Mouse (Mus musculus) hindbrain, postnatal 0 days (tissue): ENCODE data around the gene Appbp2. TPM values are rescaled to one million over a fixed set of nuclear protein-coding genes. Genes with fewer than 3 reads are reported as not detected.

Experiments used
- ATAC-seq: fragments of 200-750 bp; cut with Nextera tagmentation; 2 replicates; pipeline ENCODE4 v1.8.0; 2017; ENCODE audit warnings: mild to moderate bottlenecking, moderate TSS enrichment, moderate library complexity
- DNase-seq: peaks from one replicate; pipeline ENCODE4 v3.0.0-alpha.2; 2015; ENCODE audit warnings: low spot score
- H3K27ac ChIP-seq: fragments of 300-500 bp; sonication (generic); 2 replicates; pipeline ENCODE4 v1.5.1; 2014; ENCODE audit warnings: mild to moderate bottlenecking
- H3K27me3 ChIP-seq: fragments of 300-500 bp; sonication (generic); 2 replicates; pipeline ENCODE4 v1.6.1; 2014; ENCODE audit warnings: low read length, mixed read lengths; ENCODE audit not compliant: insufficient read depth
- H3K36me3 ChIP-seq: fragments of 300-500 bp; sonication (generic); 2 replicates; pipeline ENCODE4 v1.6.1; 2014; ENCODE audit warnings: low read length, mixed read lengths; ENCODE audit not compliant: insufficient read depth
- H3K4me1 ChIP-seq: fragments of 300-500 bp; sonication (generic); 2 replicates; pipeline ENCODE4 v1.6.1; 2014; ENCODE audit warnings: antibody characterized with exemption, low read length, mixed read lengths; ENCODE audit not compliant: insufficient read depth
- H3K4me2 ChIP-seq: fragments of 300-500 bp; sonication (generic); 2 replicates; pipeline ENCODE4 v1.6.1; 2014; ENCODE audit warnings: low read depth, mild to moderate bottlenecking, low read length, moderate library complexity, mixed read lengths
- H3K4me3 ChIP-seq: fragments of 300-500 bp; sonication (generic); 2 replicates; pipeline ENCODE4 v1.5.1; 2014; ENCODE audit warnings: low read length
- H3K9ac ChIP-seq: fragments of 300-500 bp; sonication (generic); replicated peaks from 2 replicates; pipeline ENCODE4 v1.6.1; 2014; ENCODE audit warnings: mild to moderate bottlenecking, low read length, moderate library complexity, mixed read lengths
- H3K9me3 ChIP-seq: fragments of 300-500 bp; sonication (generic); 2 replicates; pipeline ENCODE4 v1.6.1; 2016; ENCODE audit warnings: low read length, mixed read lengths
- CTCF ChIP-seq: IDR thresholded peaks from 2 replicates; pipeline ENCODE4 v1.5.1; 2016; ENCODE audit warnings: antibody characterized with exemption, control low read depth, low read depth
- WGBS: fragments of 180-500 bp; shearing (Covaris S2); extraction: QIAGEN DNeasy Blood & Tissue Kit; methylation state at CpG from one replicate; pipeline ENCODE4 v1.1.7; 2014; 5-methylcytosine and 5-hydroxymethylcytosine counted together
- polyA plus RNA-seq: library from polyadenylated mRNA; unstranded; fragments of >200 nt; fragmentation: Nextera tagmentation; extraction: Ambion mirVana; gene quantifications from 2 replicates; pipeline ENCODE4 v1.2.1, GENCODE M21; 2015
- total RNA-seq: library from RNA; depleted of rRNA; stranded (reverse); fragments of >200 nt; gene quantifications from 2 replicates; pipeline ENCODE4 v1.2.3, GENCODE M21; 2014

Appbp2 gene
- total and polyA plus RNA-seq, 2 experiments from 2014 or later = 44.9 to 54.8 TPM

GRCm38 (mm10) chr11:85253006-85253405 is 18.1 kb upstream of the Appbp2 start:
- H3K4me3 ChIP-seq = no peak overlapping the region
- H3K4me2 ChIP-seq = no peak overlapping the region
- DNase-seq = no peak
- H3K36me3 ChIP-seq = no peaks in the 10 kb centered on the region
- H3K27me3 ChIP-seq = no peaks in the 10 kb centered on the region
- H3K4me1 ChIP-seq = no peaks in the 10 kb centered on the region
- 77% methylated on average over 5 of the region's 5 CpGs for WGBS
- H3K9ac ChIP-seq = no peak overlapping the region
- TF ChIP-seq CTCF = no peak
- ATAC-seq = no peak
- H3K9me3 ChIP-seq = no peaks in the 10 kb centered on the region
- no peak overlapping the region for H3K27ac ChIP-seq

DNA sequence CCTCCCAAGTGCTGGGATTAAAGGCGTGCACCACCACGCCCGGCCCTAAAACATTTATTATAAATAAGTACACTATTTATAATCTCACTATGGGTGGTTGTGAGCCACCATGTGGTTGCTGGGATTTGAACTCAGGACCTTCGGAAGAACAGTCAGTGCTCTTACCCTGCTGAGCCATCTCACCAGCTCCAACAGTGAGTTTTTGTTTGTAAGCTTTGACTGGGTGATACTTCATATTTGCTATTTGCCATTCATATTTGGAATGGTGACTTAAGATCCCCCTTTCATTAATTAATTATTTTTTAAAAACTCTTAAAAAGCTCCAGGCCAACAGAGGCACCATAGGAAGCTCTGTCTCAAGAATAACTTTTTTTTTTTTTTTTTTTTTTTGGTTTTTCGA is 17.0 kb upstream of the Appbp2 start:
- H3K36me3 ChIP-seq = no peaks in the 10 kb centered on the region
- H3K27me3 ChIP-seq = no peaks in the 10 kb centered on the region
- ATAC-seq (no peak), DNase-seq (no peak)
- no peak for TF ChIP-seq CTCF
- no peak overlapping the region for H3K9ac ChIP-seq
- no peaks in the 10 kb centered on the region for H3K9me3 ChIP-seq
- no peaks in the 10 kb centered on the region for H3K4me1 ChIP-seq
- WGBS = 90% methylated on average over 5 of the region's 5 CpGs
- H3K4me2 ChIP-seq = no peak overlapping the region
- H3K27ac ChIP-seq = no peak overlapping the region
- no peak overlapping the region for H3K4me3 ChIP-seq

DNA sequence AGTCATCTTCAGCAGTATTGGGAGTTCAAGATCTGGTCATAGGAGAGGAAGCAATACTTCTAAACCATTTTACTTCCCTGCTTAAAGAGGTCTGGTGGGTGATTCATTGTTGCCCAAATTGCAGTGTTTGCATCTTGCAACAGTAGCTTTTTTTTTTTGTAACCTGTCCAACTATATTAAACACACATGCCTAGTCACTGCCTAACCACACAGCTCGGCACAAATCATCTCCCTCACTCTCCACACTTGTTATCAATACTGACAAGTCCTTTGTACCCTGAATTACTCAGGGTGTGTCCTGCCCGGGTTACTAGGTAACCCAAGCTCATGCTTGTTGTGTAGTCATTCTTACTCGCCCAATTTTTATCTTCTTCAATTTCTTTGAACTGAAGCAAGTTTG is 15.5 kb upstream of the Appbp2 start:
- Histone ChIP-seq H3K9ac (no peak overlapping the region), H3K4me2 (no peak overlapping the region), H3K27ac (no peak overlapping the region), H3K27me3 (no peaks in the 10 kb centered on the region), H3K4me1 (no peaks in the 10 kb centered on the region), H3K4me3 (no peak overlapping the region), H3K9me3 (no peaks in the 10 kb centered on the region), H3K36me3 (no peaks in the 10 kb centered on the region)
- no peak for TF ChIP-seq CTCF
- ATAC-seq = no peak
- WGBS = 40% methylated on average over 3 of the region's 3 CpGs
- DNase-seq = no peak

DNA sequence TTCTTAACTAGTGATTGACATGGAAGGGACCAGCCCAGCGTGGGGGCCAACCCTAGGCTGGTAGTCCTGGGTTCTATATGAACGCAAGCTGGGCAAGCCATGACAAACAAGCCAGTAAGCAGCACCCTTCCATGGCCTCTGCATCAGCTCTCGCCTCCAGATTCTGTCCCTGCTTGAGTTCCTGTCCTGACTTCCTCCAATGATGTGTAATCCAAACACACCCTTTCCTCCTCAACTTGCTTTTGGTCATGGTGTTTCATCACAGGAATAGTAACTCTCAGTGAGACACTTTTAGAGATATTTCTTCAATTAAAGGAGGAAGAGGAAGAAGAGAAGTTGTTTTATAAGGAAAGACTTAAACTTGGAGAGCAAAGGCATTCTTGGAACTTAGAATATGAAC is 14.4 kb upstream of the Appbp2 start:
- H3K4me1 ChIP-seq = no peaks in the 10 kb centered on the region
- no peak for DNase-seq
- H3K27me3 ChIP-seq = no peaks in the 10 kb centered on the region
- no peak for ATAC-seq
- 72% methylated on average over 3 of the region's 3 CpGs for WGBS
- H3K4me2 ChIP-seq = no peak overlapping the region
- no peak overlapping the region for H3K27ac ChIP-seq
- no peak overlapping the region for H3K4me3 ChIP-seq
- H3K9ac ChIP-seq = no peak overlapping the region
- H3K36me3 ChIP-seq = no peaks in the 10 kb centered on the region
- H3K9me3 ChIP-seq = no peaks in the 10 kb centered on the region
- no peak for TF ChIP-seq CTCF

GRCm38 (mm10) chr11:85248151-85248550 is 13.2 kb upstream of the Appbp2 start:
- TF ChIP-seq CTCF = no peak
- H3K4me1 ChIP-seq = no peaks in the 10 kb centered on the region
- H3K36me3 ChIP-seq = no peaks in the 10 kb centered on the region
- ATAC-seq (no peak), DNase-seq (no peak)
- H3K9me3 ChIP-seq = no peaks in the 10 kb centered on the region
- no peak overlapping the region for H3K4me3 ChIP-seq
- 96% methylated on average over 2 of the region's 2 CpGs for WGBS
- H3K27ac ChIP-seq = no peak overlapping the region
- H3K27me3 ChIP-seq = no peaks in the 10 kb centered on the region
- no peak overlapping the region for H3K4me2 ChIP-seq
- H3K9ac ChIP-seq = no peak overlapping the region

GRCm38 (mm10) chr11:85241226-85241625 is 6.3 kb upstream of the Appbp2 start:
- ATAC-seq = no peak
- no peak overlapping the region for H3K4me2 ChIP-seq
- no peaks in the 10 kb centered on the region; the same call in 1 of the 2 replicates for H3K36me3 ChIP-seq
- H3K27ac ChIP-seq = no peak overlapping the region
- TF ChIP-seq CTCF = no peak
- H3K4me3 ChIP-seq = no peak overlapping the region
- no peaks in the 10 kb centered on the region for H3K4me1 ChIP-seq
- no peaks in the 10 kb centered on the region for H3K9me3 ChIP-seq
- H3K27me3 ChIP-seq = no peaks in the 10 kb centered on the region
- 93% methylated on average over 8 of the region's 8 CpGs for whole genome bisulfite sequencing
- no peak overlapping the region for H3K9ac ChIP-seq
- DNase-seq = no peak

- TF ChIP-seq CTCF = no peak
- ATAC-seq (no peak), DNase-seq (no peak)
- Histone ChIP-seq H3K4me2 (no peak overlapping the region), H3K4me3 (no peak overlapping the region), H3K27me3 (no peaks in the 10 kb centered on the region), H3K4me1 (no peaks in the 10 kb centered on the region), H3K9me3 (no peaks in the 10 kb centered on the region), H3K9ac (no peak overlapping the region), H3K36me3 (no peaks in the 10 kb centered on the region; the same call in 1 of the 2 replicates), H3K27ac (no peak overlapping the region)
- WGBS = 87% methylated on average over 3 of the region's 3 CpGs
Observed at GRCm38 (mm10) chr11:85240211-85240610, 5.3 kb upstream of the Appbp2 start.
